ENCODE assay signal across 26 mouse cellular contexts in the genomic region with DNA sequence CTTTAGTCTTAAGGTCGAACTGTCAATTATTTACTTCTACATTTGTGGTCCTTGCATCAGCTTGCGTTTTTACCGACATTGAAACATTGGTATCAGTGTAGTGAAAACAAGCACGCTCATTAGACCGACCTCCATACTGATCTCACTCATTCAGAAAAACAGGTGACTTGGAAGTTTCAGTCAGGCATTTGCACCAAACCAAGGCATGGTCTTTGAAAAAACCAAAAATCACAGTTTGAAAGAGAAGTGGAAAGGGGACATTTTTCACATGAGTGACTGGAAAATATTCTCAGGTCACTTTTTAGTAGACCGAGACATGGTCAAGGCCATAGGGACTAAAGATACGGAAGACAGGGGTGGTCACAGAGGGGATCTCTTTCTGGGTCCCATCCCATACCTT.
DNase-seq lines count a peak whose midpoint lies in the region; ATAC-seq and TF ChIP-seq lines count a peak whose summit lies in the region.
"Had no signal": no experiment of that assay in that cellular context is flagged by ENCODE, and none has a peak within 500 bp of the region (broad histone marks: within the 10 kb centered on the region; RNA-seq: fewer than 3 reads in every experiment).

No protein-coding gene starts in this region.

- H3K36me3 ChIP-seq in kidney, adult 2 months (ENCODE audit: control insufficient read depth, insufficient read depth, low read length), result no peaks in the 10 kb centered on the region
- H3K36me3 ChIP-seq in kidney, embryonic 14.5 days (ENCODE audit: control insufficient read depth, insufficient read depth, low read length), result no peaks in the 10 kb centered on the region
- H3K36me3 ChIP-seq in kidney, embryonic 16.5 days (ENCODE audit: insufficient read depth, low read length), result no peaks in the 10 kb centered on the region
- no peaks in the 10 kb centered on the region for H3K36me3 ChIP-seq in liver, postnatal 0 days (replicated peaks; ENCODE audit: insufficient read depth, low read length)
- H3K36me3 ChIP-seq in liver, embryonic 12.5 days, result no peaks in the 10 kb centered on the region
- H3K36me3 ChIP-seq: embryonic facial prominence, embryonic 13.5 days; embryonic facial prominence, embryonic 15.5 days; forebrain, embryonic 10.5 days; forebrain, embryonic 12.5 days had no signal

- TF ChIP-seq EP300 in liver, postnatal 0 days (IDR thresholded peaks at IDR 0.05; ENCODE audit: low read depth), result no peak

- H3K9ac ChIP-seq in kidney, embryonic 14.5 days (ENCODE audit: low read depth, low read length), result no peak overlapping the region
- no peak overlapping the region for H3K9ac ChIP-seq in kidney, embryonic 16.5 days (replicated peaks; ENCODE audit: low read length)
- H3K9ac ChIP-seq in liver, postnatal 0 days (replicated peaks), result no peak overlapping the region
- no peak overlapping the region for H3K9ac ChIP-seq in liver, embryonic 12.5 days
- H3K9ac ChIP-seq: embryonic facial prominence, embryonic 13.5 days; embryonic facial prominence, embryonic 15.5 days; forebrain, embryonic 12.5 days had no signal

- TF ChIP-seq CTCF in kidney, adult 2 months (conservative IDR thresholded peaks at IDR 0.05; ENCODE audit: insufficient read depth, insufficient read length, low read depth, low read length), result no peak
- no peak for TF ChIP-seq CTCF in liver, postnatal 0 days (IDR thresholded peaks at IDR 0.05; ENCODE audit: low read depth)

- H3K27me3 ChIP-seq in kidney, adult 2 months (replicated peaks; ENCODE audit: control insufficient read depth, insufficient read depth, low read length), result no peaks in the 10 kb centered on the region
- H3K27me3 ChIP-seq in kidney, embryonic 14.5 days (ENCODE audit: control insufficient read depth, insufficient read depth, low read length), result peaks cover 6% of the 10 kb centered on the region; the same call in 1 of the 2 replicates
- H3K27me3 ChIP-seq in kidney, embryonic 16.5 days (ENCODE audit: insufficient read depth, low read length), result peaks cover 10% of the 10 kb centered on the region; the same call in 1 of the 2 replicates
- peaks cover 36% of the 10 kb centered on the region for H3K27me3 ChIP-seq in liver, postnatal 0 days (ENCODE audit: insufficient read depth, low read length)
- peaks cover 55% of the 10 kb centered on the region for H3K27me3 ChIP-seq in liver, embryonic 12.5 days (replicated peaks)

- H3K9me3 ChIP-seq in kidney, embryonic 14.5 days (ENCODE audit: control insufficient read depth, low read length), result no peaks in the 10 kb centered on the region
- H3K9me3 ChIP-seq in kidney, embryonic 16.5 days (ENCODE audit: low read length), result no peaks in the 10 kb centered on the region
- H3K9me3 ChIP-seq in liver, postnatal 0 days (ENCODE audit: low read length), result no peaks in the 10 kb centered on the region
- H3K9me3 ChIP-seq in liver, embryonic 12.5 days (replicated peaks), result no peaks in the 10 kb centered on the region
- H3K9me3 ChIP-seq: embryonic facial prominence, embryonic 13.5 days; embryonic facial prominence, embryonic 15.5 days; forebrain, embryonic 10.5 days; forebrain, embryonic 12.5 days had no signal

- TF ChIP-seq POLR2A in kidney, adult 2 months (IDR thresholded peaks at IDR 0.05; ENCODE audit: low read depth, low read length), result no peak

- peak overlapping the region; percentile 94 for H3K27ac ChIP-seq in kidney, adult 2 months (ENCODE audit: insufficient read depth, low read depth, low read length)
- H3K27ac ChIP-seq in kidney, embryonic 14.5 days (ENCODE audit: low read depth, low read length), result peak overlapping the region; percentile 3; the same call in 1 of the 2 replicates
- peak overlapping the region; percentile 61 for H3K27ac ChIP-seq in kidney, embryonic 16.5 days (ENCODE audit: low read length)
- H3K27ac ChIP-seq in liver, postnatal 0 days (ENCODE audit: low read depth), result no peak overlapping the region
- no peak overlapping the region for H3K27ac ChIP-seq in liver, embryonic 12.5 days
- H3K27ac ChIP-seq: embryonic facial prominence, embryonic 13.5 days; embryonic facial prominence, embryonic 15.5 days; forebrain, embryonic 10.5 days; forebrain, embryonic 12.5 days had no signal

- peak; percentile 21 for DNase-seq in kidney, adult 2 months
- no peak for DNase-seq in kidney, postnatal 14 days
- DNase-seq in kidney, adult 11 months, result no peak
- DNase-seq in kidney, adult 8-10 months, result no peak
- no peak for DNase-seq in liver, postnatal 0 days
- DNase-seq: adrenal gland, adult 2 months; adrenal gland, postnatal 10 days; adrenal gland, postnatal 25 days; B cell, adult 2 months; cerebellum, adult 11 months; cerebellum, adult 18-20 months; cerebellum, adult 8-10 months; cerebellum, adult 9-11 months; cerebellum, postnatal 14 days; cerebellum, postnatal 36 days; embryo, embryonic 11 days had no signal

- no peak overlapping the region for H3K4me3 ChIP-seq in kidney, adult 2 months (ENCODE audit: insufficient read depth, low read depth, low read length)
- H3K4me3 ChIP-seq in kidney, embryonic 14.5 days (ENCODE audit: low read length), result no peak overlapping the region
- no peak overlapping the region for H3K4me3 ChIP-seq in kidney, embryonic 16.5 days (ENCODE audit: low read length)
- no peak overlapping the region for H3K4me3 ChIP-seq in liver, postnatal 0 days (ENCODE audit: low read depth, low read length)
- no peak overlapping the region for H3K4me3 ChIP-seq in liver, embryonic 12.5 days
- H3K4me3 ChIP-seq: embryonic facial prominence, embryonic 13.5 days; embryonic facial prominence, embryonic 15.5 days; erythroblast, embryonic 14.5 days; forebrain, embryonic 10.5 days; forebrain, embryonic 12.5 days had no signal

- no peak for ATAC-seq in kidney, embryonic 14.5 days (ENCODE audit: low FRiP score, low TSS enrichment)
- no peak for ATAC-seq in kidney, embryonic 16.5 days (ENCODE audit: low FRiP score, low TSS enrichment)
- ATAC-seq in liver, postnatal 0 days, result peak; percentile 41; the same call in 1 of the 2 replicates
- ATAC-seq in liver, embryonic 12.5 days, result no peak
- ATAC-seq: CD4-positive, CD25-positive, alpha-beta regulatory T cell, adult 4 months; forebrain, embryonic 14.5 days had no signal

- H3K4me2 ChIP-seq in kidney, embryonic 14.5 days (replicated peaks; ENCODE audit: low read depth, low read length), result no peak overlapping the region; the same call in 1 of the 2 replicates
- no peak overlapping the region for H3K4me2 ChIP-seq in kidney, embryonic 16.5 days (replicated peaks; ENCODE audit: low read depth, low read length)
- H3K4me2 ChIP-seq in liver, postnatal 0 days (ENCODE audit: low read depth, low read length), result 0 out of 2 replicates have a peak overlapping the region, but pooled peaks have one; percentile 4
- no peak overlapping the region for H3K4me2 ChIP-seq in liver, embryonic 12.5 days
- H3K4me2 ChIP-seq: embryonic facial prominence, embryonic 13.5 days; embryonic facial prominence, embryonic 15.5 days; forebrain, embryonic 12.5 days had no signal

- peaks cover 5% of the 10 kb centered on the region; the same call in 1 of the 2 replicates for H3K4me1 ChIP-seq in kidney, adult 2 months (ENCODE audit: control insufficient read depth, insufficient read depth, low read length)
- H3K4me1 ChIP-seq in kidney, embryonic 14.5 days (ENCODE audit: control insufficient read depth, insufficient read depth, low read length), result peaks cover 31% of the 10 kb centered on the region
- peaks cover 35% of the 10 kb centered on the region for H3K4me1 ChIP-seq in kidney, embryonic 16.5 days (ENCODE audit: insufficient read depth, low read length)
- H3K4me1 ChIP-seq in liver, postnatal 0 days (ENCODE audit: insufficient read depth), result peaks cover 32% of the 10 kb centered on the region
- peaks cover 27% of the 10 kb centered on the region for H3K4me1 ChIP-seq in liver, embryonic 12.5 days

- 49% methylated on average over 7 of the region's 7 CpGs for WGBS in kidney, adult 2 months
- WGBS in kidney, embryonic 14.5 days, result 66% methylated on average over 7 of the region's 7 CpGs
- WGBS in kidney, embryonic 16.5 days, result 64% methylated on average over 7 of the region's 7 CpGs
- WGBS in liver, postnatal 0 days (ENCODE audit: insufficient replicate concordance), result 68% methylated on average over 7 of the region's 7 CpGs
- WGBS in liver, embryonic 12.5 days (ENCODE audit: insufficient replicate concordance), result 69% methylated on average over 7 of the region's 7 CpGs

Comparison
In these comparisons a context has a peak if more than half of its experiments do, and no peak if none do; other contexts are left out.
1. H3K27ac ChIP-seq: peak in kidney, adult 2 months (single experiment), kidney, embryonic 14.5 days (single experiment) and kidney, embryonic 16.5 days (single experiment); none in liver, postnatal 0 days (single experiment) and liver, embryonic 12.5 days (single experiment).